Mouse (Mus musculus) MEL (cell line): Measurements from ENCODE around the gene C5ar2. TPM values are rescaled to one million over a fixed set of nuclear protein-coding genes. Genes with fewer than 3 reads are reported as not detected.

Experiments
- DNase-seq: peaks from one replicate; pipeline ENCODE4 v3.0.0; 2011; ENCODE audit warnings: low read depth, low spot score
- H3K27ac ChIP-seq: 2 replicates; pipeline ENCODE4 v1.5.1; 2012; ENCODE audit warnings: low read depth, mild to moderate bottlenecking, control low read depth, low read length, moderate library complexity; ENCODE audit not compliant: control insufficient read depth
- H3K27me3 ChIP-seq, 2 experiments: fragments of 150-350 bp in 1 of 2; sonication (generic) in 1 of 2; 2 replicates each; pipeline ENCODE4 v1.6.1; 2012; ENCODE audit warnings: low read length in 2 of 2, mild to moderate bottlenecking in 2 of 2, improper control_type of control experiment in 1 of 2, moderate library complexity in 1 of 2; ENCODE audit not compliant: insufficient read depth in 2 of 2, control insufficient read depth in 1 of 2
- H3K36me3 ChIP-seq, 2 experiments: 2 replicates each; pipeline ENCODE4 v1.6.1; 2012 to 2014; ENCODE audit warnings: low read length in 2 of 2, improper control_type of control experiment in 1 of 2, inconsistent platforms in 1 of 2, mild to moderate bottlenecking in 1 of 2; ENCODE audit not compliant: insufficient read depth in 2 of 2, control insufficient read depth in 1 of 2
- H3K4me1 ChIP-seq, 2 experiments: fragments of 150-350 bp in 1 of 2; sonication (generic) in 1 of 2; 2 replicates each; pipeline ENCODE4 v1.6.1; 2012; ENCODE audit warnings: low read length in 2 of 2, improper control_type of control experiment in 1 of 2, mild to moderate bottlenecking in 1 of 2; ENCODE audit not compliant: insufficient read depth in 2 of 2, control insufficient read depth in 1 of 2
- H3K4me3 ChIP-seq, 2 experiments: fragments of 150-350 bp in 1 of 2; sonication (generic) in 1 of 2; 2 replicates each; pipeline ENCODE4 v1.5.1; 2012; ENCODE audit warnings: low read depth in 2 of 2, low read length in 2 of 2, mild to moderate bottlenecking in 2 of 2, moderate library complexity in 2 of 2, control low read depth in 1 of 2, improper control_type of control experiment in 1 of 2; ENCODE audit not compliant: control insufficient read depth in 1 of 2, insufficient read depth in 1 of 2
- H3K79me2 ChIP-seq: 2 replicates; pipeline ENCODE4 v1.6.1; 2012; ENCODE audit warnings: mild to moderate bottlenecking, low read length, moderate library complexity; ENCODE audit not compliant: control insufficient read depth, poor library complexity, insufficient read depth
- H3K9ac ChIP-seq: 2 replicates; pipeline ENCODE4 v1.6.1; 2012; ENCODE audit warnings: low read depth, mild to moderate bottlenecking, control low read depth, low read length, moderate library complexity; ENCODE audit not compliant: control insufficient read depth, poor library complexity, severe bottlenecking
- H3K9me3 ChIP-seq: fragments of 150-350 bp; sonication (generic); replicated peaks from 2 replicates; pipeline ENCODE4 v1.6.1; 2012; ENCODE audit warnings: mild to moderate bottlenecking, low read length, improper control_type of control experiment, moderate library complexity; ENCODE audit not compliant: insufficient read depth
- BHLHE40 ChIP-seq: IDR thresholded peaks from 2 replicates; pipeline ENCODE4 v1.6.1; 2012; ENCODE audit warnings: low read depth, mild to moderate bottlenecking, inconsistent platforms, low read length, improper control_type of control experiment, borderline replicate concordance
- CHD2 ChIP-seq: IDR thresholded peaks from 2 replicates; pipeline ENCODE4 v1.6.1; 2011; ENCODE audit warnings: low read length, improper control_type of control experiment
- CTCF ChIP-seq, 3 experiments: IDR thresholded peaks in 2 of 3; conservative IDR thresholded peaks in 1 of 3; 2 replicates each; pipeline ENCODE4 v1.5.1; 2011 to 2012; ENCODE audit warnings: low read length in 3 of 3, low read depth in 2 of 3, mild to moderate bottlenecking in 2 of 3, improper control_type of control experiment in 1 of 3, inconsistent platforms in 1 of 3, mixed read lengths in 1 of 3, moderate library complexity in 1 of 3; ENCODE audit not compliant: control insufficient read depth in 1 of 3, insufficient read depth in 1 of 3, poor library complexity in 1 of 3, severe bottlenecking in 1 of 3
- E2F4 ChIP-seq: IDR thresholded peaks from 2 replicates; pipeline ENCODE4 v1.6.1; 2011; ENCODE audit warnings: low read depth, low read length, improper control_type of control experiment, borderline replicate concordance
- ELF1 ChIP-seq: IDR thresholded peaks from 2 replicates; pipeline ENCODE4 v1.6.1; 2014; ENCODE audit warnings: low read depth, mild to moderate bottlenecking, inconsistent platforms, low read length, improper control_type of control experiment, moderate library complexity
- ETS1 ChIP-seq: IDR thresholded peaks from 2 replicates; pipeline ENCODE4 v1.6.1; 2012; ENCODE audit warnings: low read depth, mild to moderate bottlenecking, inconsistent platforms, low read length, improper control_type of control experiment, moderate library complexity
- GABPA ChIP-seq: IDR thresholded peaks from 2 replicates; pipeline ENCODE4 v1.6.1; 2012; ENCODE audit warnings: low read depth, mild to moderate bottlenecking, inconsistent platforms, low read length, improper control_type of control experiment, moderate library complexity
- GATA1 ChIP-seq: IDR thresholded peaks from 2 replicates; pipeline ENCODE4 v1.6.1; 2011; ENCODE audit warnings: low read depth, low read length, improper control_type of control experiment
- HCFC1 ChIP-seq: IDR thresholded peaks from 2 replicates; pipeline ENCODE4 v1.6.1; 2012; ENCODE audit warnings: low read depth, mild to moderate bottlenecking, inconsistent platforms, low read length, improper control_type of control experiment, moderate library complexity
- KAT2A ChIP-seq: conservative IDR thresholded peaks from 2 replicates; pipeline ENCODE4 v1.6.1; 2012; ENCODE audit warnings: low read depth, low read length, improper control_type of control experiment, inconsistent platforms
- MAFK ChIP-seq: IDR thresholded peaks from 2 replicates; pipeline ENCODE4 v1.6.1; 2011; ENCODE audit warnings: low read depth, mild to moderate bottlenecking, low read length, improper control_type of control experiment, borderline replicate concordance
- MAX ChIP-seq: IDR thresholded peaks from 2 replicates; pipeline ENCODE4 v1.6.1; 2011; ENCODE audit warnings: low read length, improper control_type of control experiment
- MAZ ChIP-seq: IDR thresholded peaks from 2 replicates; pipeline ENCODE4 v1.6.1; 2012; ENCODE audit warnings: low read depth, mild to moderate bottlenecking, inconsistent platforms, low read length, improper control_type of control experiment
- MYC ChIP-seq: IDR thresholded peaks from 2 replicates; pipeline ENCODE4 v1.6.1; 2011; ENCODE audit warnings: low read depth, mild to moderate bottlenecking, low read length, improper control_type of control experiment, moderate library complexity
- NRF1 ChIP-seq: IDR thresholded peaks from 2 replicates; pipeline ENCODE4 v1.6.1; 2014; ENCODE audit warnings: low read depth, mild to moderate bottlenecking, inconsistent platforms, low read length, improper control_type of control experiment, moderate library complexity; ENCODE audit not compliant: poor library complexity, insufficient read depth, severe bottlenecking
- POLR2A ChIP-seq, 2 experiments: IDR thresholded peaks; 2 replicates each; pipeline ENCODE4 v1.6.1; 2011 to 2012; ENCODE audit warnings: low read length in 2 of 2, mild to moderate bottlenecking in 2 of 2, control low read depth in 1 of 2, improper control_type of control experiment in 1 of 2, low read depth in 1 of 2, moderate library complexity in 1 of 2; ENCODE audit not compliant: control insufficient read depth in 1 of 2, insufficient read depth in 1 of 2, poor library complexity in 1 of 2
- RCOR1 ChIP-seq: IDR thresholded peaks from 2 replicates; pipeline ENCODE4 v1.6.1; 2012; ENCODE audit warnings: low read depth, mild to moderate bottlenecking, inconsistent platforms, low read length, improper control_type of control experiment
- SMC3 ChIP-seq: IDR thresholded peaks from 2 replicates; pipeline ENCODE4 v1.6.1; 2011; ENCODE audit warnings: low read depth, low read length, improper control_type of control experiment
- TBP ChIP-seq: IDR thresholded peaks from 2 replicates; pipeline ENCODE4 v1.8.0; 2011; ENCODE audit warnings: low read depth, low read length, improper control_type of control experiment
- TCF12 ChIP-seq: IDR thresholded peaks from 2 replicates; pipeline ENCODE4 v1.6.1; 2014; ENCODE audit warnings: low read depth, mild to moderate bottlenecking, inconsistent platforms, low read length, improper control_type of control experiment, moderate library complexity
- ZC3H11A ChIP-seq: IDR thresholded peaks from 2 replicates; pipeline ENCODE4 v1.6.1; 2012; ENCODE audit warnings: low read depth, mild to moderate bottlenecking, inconsistent platforms, low read length, improper control_type of control experiment
- polyA plus RNA-seq, 2 experiments: library from polyadenylated mRNA; stranded (reverse) in 1 of 2; unstranded in 1 of 2; fragments of >175 nt in 1 of 2; fragments of >200 nt in 1 of 2; gene quantifications; 2 replicates each; pipeline versions ENCODE4 v1.2.1 to v1.2.4; 2012; ENCODE audit warnings: low replicate concordance in 2 of 2, low read depth in 1 of 2; ENCODE audit not compliant: insufficient read length in 2 of 2, insufficient read depth in 1 of 2, missing spikeins in 1 of 2
- total RNA-seq: library from RNA; depleted of rRNA; stranded (reverse); fragments of 300-350 nt; gene quantifications from 2 replicates; pipeline ENCODE4 v1.2.3, GENCODE M21; 2012

Gene C5ar2
- total and polyA plus RNA-seq, 3 experiments: 0.49 to 1.7 TPM; not detected in 1

DNA sequence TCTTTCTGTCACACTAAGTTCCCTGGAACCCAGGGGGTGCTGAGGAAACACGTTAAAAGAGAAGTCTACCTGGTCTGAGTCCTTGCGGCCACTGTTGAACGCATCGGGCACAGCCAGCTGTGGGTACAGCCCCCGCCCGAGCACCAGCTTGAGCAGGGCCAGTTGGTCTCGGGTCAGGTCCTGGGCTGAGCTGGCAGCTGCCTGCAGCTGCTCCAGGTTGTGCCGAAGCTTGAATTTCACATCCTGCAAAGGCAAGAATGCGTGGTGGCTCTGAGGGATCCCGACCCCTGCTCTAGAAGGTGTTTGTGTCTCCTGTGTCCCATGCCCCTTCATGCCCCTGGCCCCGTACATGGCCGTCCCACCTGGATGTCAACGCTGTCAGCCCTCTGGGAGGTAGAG lies 40.5 kb downstream of the C5ar2 start:
- Histone ChIP-seq H3K9me3 (no peaks in the 10 kb centered on the region), H3K4me1 (peaks cover 0 to 6% of the 10 kb centered on the region in 2 experiments; a peak in 1 of 4 replicates), H3K36me3 (no peaks in the 10 kb centered on the region)

GRCm38 (mm10) chr7:16202756-16203504 lies 41.0 kb downstream of the C5ar2 start:
- H3K4me1 ChIP-seq: peaks cover 0 to 6% of the 10 kb centered on the region in 2 experiments; a peak in 1 of 4 replicates
- no peaks in the 10 kb centered on the region for H3K79me2 ChIP-seq
- H3K4me3 ChIP-seq: no peak overlapping the region
- H3K27me3 ChIP-seq: no peaks in the 10 kb centered on the region
- H3K27ac ChIP-seq: no peak overlapping the region
- no peak overlapping the region for H3K9ac ChIP-seq
- DNase-seq: no peak
- H3K9me3 ChIP-seq: no peaks in the 10 kb centered on the region
- no peaks in the 10 kb centered on the region for H3K36me3 ChIP-seq
- TF ChIP-seq RCOR1 (no peak), SMC3 (no peak), GATA1 (no peak)

More for the DNA sequence above, 40.5 kb downstream of the C5ar2 start:
- DNase-seq: no peak
- H3K27me3 ChIP-seq: no peaks in the 10 kb centered on the region
- no peak for TF ChIP-seq ETS1
- TF ChIP-seq MAFK: no peak
- no peak for TF ChIP-seq CHD2
- TF ChIP-seq NRF1: no peak
- no peak overlapping the region for H3K27ac ChIP-seq
- H3K9ac ChIP-seq: no peak overlapping the region
- no peaks in the 10 kb centered on the region for H3K79me2 ChIP-seq
- H3K4me3 ChIP-seq: no peak overlapping the region

- no peak overlapping the region for H3K9ac ChIP-seq
- no peaks in the 10 kb centered on the region for H3K79me2 ChIP-seq
- no peak overlapping the region for H3K4me3 ChIP-seq
- no peaks in the 10 kb centered on the region for H3K9me3 ChIP-seq
- no peak for TF ChIP-seq MAZ
- no peak for TF ChIP-seq TCF12
- no peak for TF ChIP-seq KAT2A
- no peak for TF ChIP-seq POLR2A (IDR thresholded peaks at IDR 0.05; ENCODE audit: control insufficient read depth in 1 of 2, insufficient read depth in 1 of 2, low read depth in 1 of 2, low read length in 2 of 2, poor library complexity in 1 of 2)
- TF ChIP-seq GATA1: no peak
- no peak for TF ChIP-seq CTCF (IDR thresholded peaks at IDR 0.05 in 2 of 3, conservative IDR thresholded peaks at IDR 0.05 in 1 of 3; ENCODE audit: control insufficient read depth in 1 of 3, insufficient read depth in 1 of 3, low read depth in 2 of 3, low read length in 3 of 3, poor library complexity in 1 of 3, severe bottlenecking in 1 of 3)
- TF ChIP-seq ZC3H11A: no peak
- TF ChIP-seq MAX: no peak
- TF ChIP-seq TBP: no peak
- TF ChIP-seq HCFC1: no peak
- no peak for TF ChIP-seq BHLHE40
- no peak for TF ChIP-seq SMC3
- TF ChIP-seq E2F4: no peak
- no peak for TF ChIP-seq MYC
- TF ChIP-seq CHD2: no peak
- TF ChIP-seq GABPA: no peak
- TF ChIP-seq ELF1: no peak
- no peaks in the 10 kb centered on the region for H3K36me3 ChIP-seq
- H3K4me1 ChIP-seq: no peaks in the 10 kb centered on the region
- DNase-seq: no peak
- no peak overlapping the region for H3K27ac ChIP-seq
- H3K27me3 ChIP-seq: no peaks in the 10 kb centered on the region
Measured at GRCm38 (mm10) chr7:16201136-16201535, 42.8 kb downstream of the C5ar2 start.
